Mouse (Mus musculus): Measurements from ENCODE around the gene D630023F18Rik. TPM values are rescaled to one million over a fixed set of nuclear protein-coding genes. Genes with fewer than 3 reads are reported as not detected.

The D630023F18Rik gene
- polyA plus RNA-seq, 1 experiment: 4.7 TPM

- Histone ChIP-seq H3K27ac (ENCODE audit: insufficient read depth, low read length) (no peak overlapping the region), H3K4me1 (ENCODE audit: control insufficient read depth, insufficient read depth, low read length) (no peaks in the 10 kb centered on the region), H3K4me3 (ENCODE audit: insufficient read depth, low read length) (no peak overlapping the region)
- TF ChIP-seq CTCF (IDR thresholded peaks at IDR 0.05; ENCODE audit: extremely low read depth, insufficient read depth, low read length): no peak
- no peak for TF ChIP-seq POLR2A (IDR thresholded peaks at IDR 0.05; ENCODE audit: extremely low read depth, insufficient read depth, low read length)
These were observed 23.6 kb upstream of the D630023F18Rik start for GRCm38 (mm10) chr1:65146601-65147000.

GRCm38 (mm10) chr1:65144783-65145182, 21.8 kb upstream of the D630023F18Rik start:
- Histone ChIP-seq H3K4me3 (ENCODE audit: insufficient read depth, low read length) (no peak overlapping the region), H3K27ac (ENCODE audit: insufficient read depth, low read length) (no peak overlapping the region), H3K4me1 (ENCODE audit: control insufficient read depth, insufficient read depth, low read length) (no peaks in the 10 kb centered on the region)
- TF ChIP-seq CTCF (IDR thresholded peaks at IDR 0.05; ENCODE audit: extremely low read depth, insufficient read depth, low read length): no peak
- no peak for TF ChIP-seq POLR2A (IDR thresholded peaks at IDR 0.05; ENCODE audit: extremely low read depth, insufficient read depth, low read length)

GRCm38 (mm10) chr1:65137560-65137959, 14.5 kb upstream of the D630023F18Rik start:
- Histone ChIP-seq H3K4me1 (ENCODE audit: control insufficient read depth, insufficient read depth, low read length) (no peaks in the 10 kb centered on the region), H3K4me3 (ENCODE audit: insufficient read depth, low read length) (no peak overlapping the region), H3K27ac (ENCODE audit: insufficient read depth, low read length) (no peak overlapping the region)
- TF ChIP-seq CTCF (IDR thresholded peaks at IDR 0.05; ENCODE audit: extremely low read depth, insufficient read depth, low read length): no peak
- no peak for TF ChIP-seq POLR2A (IDR thresholded peaks at IDR 0.05; ENCODE audit: extremely low read depth, insufficient read depth, low read length)

DNA sequence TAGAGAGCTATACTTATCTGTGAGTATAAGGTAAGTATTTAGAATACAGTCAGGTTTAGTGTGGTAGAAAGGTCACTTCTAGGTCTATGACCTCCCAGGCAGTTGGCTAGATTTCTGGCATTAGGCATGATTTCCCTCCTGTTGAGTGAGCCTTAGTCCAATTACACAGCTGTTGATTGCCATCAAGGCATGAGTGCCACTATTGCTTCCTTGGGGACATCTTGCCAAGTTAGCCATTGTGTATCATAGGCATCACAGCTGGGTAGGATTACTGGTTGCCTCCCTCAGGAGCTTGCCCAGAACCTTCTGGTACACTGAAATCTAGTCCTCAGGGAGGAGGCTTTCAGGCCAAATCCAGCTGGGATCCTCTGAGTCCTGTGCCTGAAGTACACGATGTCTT, 9.8 kb upstream of the D630023F18Rik start:
- Histone ChIP-seq H3K4me1 (ENCODE audit: control insufficient read depth, insufficient read depth, low read length) (no peaks in the 10 kb centered on the region), H3K4me3 (ENCODE audit: insufficient read depth, low read length) (no peak overlapping the region), H3K27ac (ENCODE audit: insufficient read depth, low read length) (no peak overlapping the region)
- TF ChIP-seq POLR2A (IDR thresholded peaks at IDR 0.05; ENCODE audit: extremely low read depth, insufficient read depth, low read length) (no peak), CTCF (IDR thresholded peaks at IDR 0.05; ENCODE audit: extremely low read depth, insufficient read depth, low read length) (no peak)

GRCm38 (mm10) chr1:65131671-65132070, 8.7 kb upstream of the D630023F18Rik start:
- TF ChIP-seq CTCF (IDR thresholded peaks at IDR 0.05; ENCODE audit: extremely low read depth, insufficient read depth, low read length) (no peak), POLR2A (IDR thresholded peaks at IDR 0.05; ENCODE audit: extremely low read depth, insufficient read depth, low read length) (no peak)
- Histone ChIP-seq H3K4me3 (ENCODE audit: insufficient read depth, low read length) (no peak overlapping the region), H3K27ac (ENCODE audit: insufficient read depth, low read length) (no peak overlapping the region), H3K4me1 (ENCODE audit: control insufficient read depth, insufficient read depth, low read length) (no peaks in the 10 kb centered on the region)

DNA sequence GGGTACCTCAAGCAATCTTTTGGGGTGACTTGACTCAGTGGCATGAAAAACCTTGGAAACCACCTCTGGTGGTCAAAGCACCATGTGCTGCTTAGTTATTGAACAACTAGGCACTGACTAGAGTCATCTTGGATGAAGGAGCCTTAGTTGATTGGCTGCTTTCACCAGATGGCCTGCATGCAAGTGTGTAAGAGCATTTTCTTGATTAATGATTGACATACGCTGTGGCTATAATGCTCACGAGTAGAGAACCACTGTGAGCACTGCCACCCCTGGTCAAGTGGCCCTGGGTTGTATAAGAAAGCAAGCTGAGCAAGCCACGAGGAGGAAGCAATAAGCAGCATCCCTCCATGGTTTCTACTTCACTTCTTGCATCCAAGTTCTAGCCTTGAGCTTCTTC, 7.2 kb upstream of the D630023F18Rik start:
- TF ChIP-seq POLR2A (IDR thresholded peaks at IDR 0.05; ENCODE audit: extremely low read depth, insufficient read depth, low read length): no peak
- TF ChIP-seq CTCF (IDR thresholded peaks at IDR 0.05; ENCODE audit: extremely low read depth, insufficient read depth, low read length): no peak
- H3K4me3 ChIP-seq (ENCODE audit: insufficient read depth, low read length): no peak overlapping the region
- H3K27ac ChIP-seq (ENCODE audit: insufficient read depth, low read length): no peak overlapping the region
- H3K4me1 ChIP-seq (ENCODE audit: control insufficient read depth, insufficient read depth, low read length): no peaks in the 10 kb centered on the region

- H3K4me3 ChIP-seq (ENCODE audit: insufficient read depth, low read length): no peak overlapping the region
- TF ChIP-seq POLR2A (IDR thresholded peaks at IDR 0.05; ENCODE audit: extremely low read depth, insufficient read depth, low read length) (no peak), CTCF (IDR thresholded peaks at IDR 0.05; ENCODE audit: extremely low read depth, insufficient read depth, low read length) (no peak)
- no peaks in the 10 kb centered on the region for H3K4me1 ChIP-seq (ENCODE audit: control insufficient read depth, insufficient read depth, low read length)
- no peak overlapping the region for H3K27ac ChIP-seq (ENCODE audit: insufficient read depth, low read length)
These were observed 6.7 kb upstream of the D630023F18Rik start for GRCm38 (mm10) chr1:65129634-65130180.

DNA sequence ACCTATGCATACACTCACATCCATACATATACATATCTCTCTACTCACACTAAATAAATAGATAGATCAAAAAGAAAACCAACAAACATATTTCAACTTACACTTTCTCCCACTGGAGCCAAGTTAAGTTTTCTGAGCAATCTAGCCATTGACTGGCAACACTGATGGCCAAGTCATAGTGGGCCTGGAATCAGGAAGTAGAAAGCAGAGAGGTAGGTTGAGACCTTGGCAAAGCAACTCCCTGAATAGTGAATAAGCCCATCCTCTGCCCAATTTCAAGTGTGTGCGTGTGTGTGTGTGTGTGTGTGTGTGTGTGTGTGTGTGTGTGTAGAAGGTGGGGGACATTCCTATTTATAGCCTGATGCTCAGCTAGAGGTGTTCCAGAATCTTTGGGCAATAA, 3.6 kb downstream of the D630023F18Rik start, which contains the start of gene Gm28845:
Gene Gm28845 (minus strand): TSS at position 121 of the 400 bp plus-strand sequence.
- TF ChIP-seq POLR2A (IDR thresholded peaks at IDR 0.05; ENCODE audit: extremely low read depth, insufficient read depth, low read length) (no peak), CTCF (IDR thresholded peaks at IDR 0.05; ENCODE audit: extremely low read depth, insufficient read depth, low read length) (no peak)
- Histone ChIP-seq H3K4me1 (ENCODE audit: control insufficient read depth, insufficient read depth, low read length) (no peaks in the 10 kb centered on the region), H3K27ac (ENCODE audit: insufficient read depth, low read length) (no peak within 1 kb of the TSS), H3K4me3 (ENCODE audit: insufficient read depth, low read length) (no peak within 1 kb of the TSS)

- TF ChIP-seq CTCF (IDR thresholded peaks at IDR 0.05; ENCODE audit: extremely low read depth, insufficient read depth, low read length) (no peak), POLR2A (IDR thresholded peaks at IDR 0.05; ENCODE audit: extremely low read depth, insufficient read depth, low read length) (no peak)
- no peak overlapping the region for H3K4me3 ChIP-seq (ENCODE audit: insufficient read depth, low read length)
- no peak overlapping the region for H3K27ac ChIP-seq (ENCODE audit: insufficient read depth, low read length)
- no peaks in the 10 kb centered on the region for H3K4me1 ChIP-seq (ENCODE audit: control insufficient read depth, insufficient read depth, low read length)
These were observed 4.7 kb downstream of the D630023F18Rik start for GRCm38 (mm10) chr1:65118150-65118913.

Measured in cortical plate, adult 2 months (tissue).